Mouse (Mus musculus): ENCODE data around the gene Efcab11. TPM values are rescaled to one million over a fixed set of nuclear protein-coding genes. Genes with fewer than 3 reads are reported as not detected.

Gene Efcab11
- polyA plus RNA-seq, 1 experiment from 2014 or later = 13.1 TPM

- no peaks in the 10 kb centered on the region for H3K36me3 ChIP-seq (ENCODE audit: control insufficient read depth, insufficient read depth, low read length)
- 67% methylated on average over 6 of the region's 6 CpGs for WGBS (ENCODE audit: insufficient replicate concordance)
- H3K4me1 ChIP-seq (ENCODE audit: control insufficient read depth, insufficient read depth, low read length) = no peaks in the 10 kb centered on the region
- no peak overlapping the region for H3K4me3 ChIP-seq (ENCODE audit: low read depth, low read length)
- no peak overlapping the region for H3K9ac ChIP-seq (ENCODE audit: low read depth, low read length)
- H3K27ac ChIP-seq (ENCODE audit: low read depth, low read length) = no peak overlapping the region
- no peaks in the 10 kb centered on the region for H3K9me3 ChIP-seq (replicated peaks; ENCODE audit: control insufficient read depth, low read length)
- no peak overlapping the region for H3K4me2 ChIP-seq
- ATAC-seq (replicated peaks; ENCODE audit: insufficient number of reproducible peaks, low FRiP score, low TSS enrichment) = no peak
- no peaks in the 10 kb centered on the region for H3K27me3 ChIP-seq (ENCODE audit: control insufficient read depth, insufficient read depth, low read length)
Measured at GRCm38 (mm10) chr12:99738256-99738655, 146.0 kb downstream of the Efcab11 start.

- Histone ChIP-seq H3K4me2 (no peak overlapping the region), H3K27ac (ENCODE audit: low read depth, low read length) (no peak overlapping the region), H3K27me3 (ENCODE audit: control insufficient read depth, insufficient read depth, low read length) (no peaks in the 10 kb centered on the region), H3K36me3 (ENCODE audit: control insufficient read depth, insufficient read depth, low read length) (no peaks in the 10 kb centered on the region), H3K4me1 (ENCODE audit: control insufficient read depth, insufficient read depth, low read length) (no peaks in the 10 kb centered on the region), H3K9me3 (replicated peaks; ENCODE audit: control insufficient read depth, low read length) (no peaks in the 10 kb centered on the region), H3K4me3 (ENCODE audit: low read depth, low read length) (no peak overlapping the region), H3K9ac (ENCODE audit: low read depth, low read length) (no peak overlapping the region)
- 50% methylated on average over 3 of the region's 3 CpGs for WGBS (ENCODE audit: insufficient replicate concordance)
- ATAC-seq (replicated peaks; ENCODE audit: insufficient number of reproducible peaks, low FRiP score, low TSS enrichment) = no peak
Measured at GRCm38 (mm10) chr12:99736971-99737370, 147.3 kb downstream of the Efcab11 start.

GRCm38 (mm10) chr12:99735172-99735571 is 149.1 kb downstream of the Efcab11 start:
- 73% methylated on average over 10 of the region's 10 CpGs for WGBS (ENCODE audit: insufficient replicate concordance)

GRCm38 (mm10) chr12:99724206-99724605 is 160.0 kb downstream of the Efcab11 start:
- Histone ChIP-seq H3K36me3 (ENCODE audit: control insufficient read depth, insufficient read depth, low read length) (no peaks in the 10 kb centered on the region), H3K9ac (ENCODE audit: low read depth, low read length) (no peak overlapping the region), H3K4me1 (ENCODE audit: control insufficient read depth, insufficient read depth, low read length) (peaks cover 6% of the 10 kb centered on the region), H3K27me3 (ENCODE audit: control insufficient read depth, insufficient read depth, low read length) (no peaks in the 10 kb centered on the region), H3K27ac (ENCODE audit: low read depth, low read length) (no peak overlapping the region), H3K4me3 (ENCODE audit: low read depth, low read length) (no peak overlapping the region), H3K9me3 (replicated peaks; ENCODE audit: control insufficient read depth, low read length) (no peaks in the 10 kb centered on the region), H3K4me2 (no peak overlapping the region)
- ATAC-seq (replicated peaks; ENCODE audit: insufficient number of reproducible peaks, low FRiP score, low TSS enrichment) = no peak
- WGBS (ENCODE audit: insufficient replicate concordance) = 97% methylated on average over 12 of the region's 12 CpGs

More at GRCm38 (mm10) chr12:99735172-99735571, 149.1 kb downstream of the Efcab11 start:
- Histone ChIP-seq H3K9ac (ENCODE audit: low read depth, low read length) (no peak overlapping the region), H3K27me3 (ENCODE audit: control insufficient read depth, insufficient read depth, low read length) (no peaks in the 10 kb centered on the region), H3K36me3 (ENCODE audit: control insufficient read depth, insufficient read depth, low read length) (no peaks in the 10 kb centered on the region), H3K27ac (ENCODE audit: low read depth, low read length) (no peak overlapping the region), H3K9me3 (replicated peaks; ENCODE audit: control insufficient read depth, low read length) (no peaks in the 10 kb centered on the region), H3K4me3 (ENCODE audit: low read depth, low read length) (no peak overlapping the region), H3K4me2 (no peak overlapping the region), H3K4me1 (ENCODE audit: control insufficient read depth, insufficient read depth, low read length) (no peaks in the 10 kb centered on the region)
- ATAC-seq (replicated peaks; ENCODE audit: insufficient number of reproducible peaks, low FRiP score, low TSS enrichment) = no peak

- WGBS (ENCODE audit: insufficient replicate concordance) = 82% methylated on average over 8 of the region's 8 CpGs
- Histone ChIP-seq H3K4me3 (ENCODE audit: low read depth, low read length) (no peak overlapping the region), H3K9me3 (replicated peaks; ENCODE audit: control insufficient read depth, low read length) (no peaks in the 10 kb centered on the region), H3K36me3 (ENCODE audit: control insufficient read depth, insufficient read depth, low read length) (no peaks in the 10 kb centered on the region), H3K4me2 (no peak overlapping the region), H3K4me1 (ENCODE audit: control insufficient read depth, insufficient read depth, low read length) (peaks cover 6% of the 10 kb centered on the region), H3K27me3 (ENCODE audit: control insufficient read depth, insufficient read depth, low read length) (no peaks in the 10 kb centered on the region), H3K9ac (ENCODE audit: low read depth, low read length) (no peak overlapping the region), H3K27ac (ENCODE audit: low read depth, low read length) (no peak overlapping the region)
- ATAC-seq (replicated peaks; ENCODE audit: insufficient number of reproducible peaks, low FRiP score, low TSS enrichment) = no peak
Measured at GRCm38 (mm10) chr12:99723791-99724190, 160.4 kb downstream of the Efcab11 start.

- ATAC-seq (replicated peaks; ENCODE audit: insufficient number of reproducible peaks, low FRiP score, low TSS enrichment) = no peak
- H3K4me1 ChIP-seq (ENCODE audit: control insufficient read depth, insufficient read depth, low read length) = peaks cover 10% of the 10 kb centered on the region
- H3K4me2 ChIP-seq = no peak overlapping the region
- no peak overlapping the region for H3K9ac ChIP-seq (ENCODE audit: low read depth, low read length)
- H3K4me3 ChIP-seq (ENCODE audit: low read depth, low read length) = no peak overlapping the region
- 70% methylated on average over 10 of the region's 10 CpGs for WGBS (ENCODE audit: insufficient replicate concordance)
- H3K36me3 ChIP-seq (ENCODE audit: control insufficient read depth, insufficient read depth, low read length) = no peaks in the 10 kb centered on the region
- H3K9me3 ChIP-seq (replicated peaks; ENCODE audit: control insufficient read depth, low read length) = no peaks in the 10 kb centered on the region
- H3K27ac ChIP-seq (ENCODE audit: low read depth, low read length) = no peak overlapping the region
- no peaks in the 10 kb centered on the region for H3K27me3 ChIP-seq (ENCODE audit: control insufficient read depth, insufficient read depth, low read length)
Measured at GRCm38 (mm10) chr12:99721318-99721717, 162.9 kb downstream of the Efcab11 start.

GRCm38 (mm10) chr12:99719777-99720176 is 164.5 kb downstream of the Efcab11 start:
- Histone ChIP-seq H3K9ac (ENCODE audit: low read depth, low read length) (no peak overlapping the region), H3K27me3 (ENCODE audit: control insufficient read depth, insufficient read depth, low read length) (no peaks in the 10 kb centered on the region), H3K9me3 (replicated peaks; ENCODE audit: control insufficient read depth, low read length) (no peaks in the 10 kb centered on the region), H3K4me1 (ENCODE audit: control insufficient read depth, insufficient read depth, low read length) (peaks cover 25% of the 10 kb centered on the region), H3K36me3 (ENCODE audit: control insufficient read depth, insufficient read depth, low read length) (no peaks in the 10 kb centered on the region), H3K4me3 (ENCODE audit: low read depth, low read length) (no peak overlapping the region), H3K27ac (ENCODE audit: low read depth, low read length) (no peak overlapping the region), H3K4me2 (no peak overlapping the region)
- 79% methylated on average over 11 of the region's 11 CpGs for WGBS (ENCODE audit: insufficient replicate concordance)
- ATAC-seq (replicated peaks; ENCODE audit: insufficient number of reproducible peaks, low FRiP score, low TSS enrichment) = no peak

- no peak for ATAC-seq (replicated peaks; ENCODE audit: insufficient number of reproducible peaks, low FRiP score, low TSS enrichment)
- 90% methylated on average over 2 of the region's 2 CpGs for WGBS (ENCODE audit: insufficient replicate concordance)
- no peak overlapping the region for H3K4me3 ChIP-seq (ENCODE audit: low read depth, low read length)
- H3K27me3 ChIP-seq (ENCODE audit: control insufficient read depth, insufficient read depth, low read length) = no peaks in the 10 kb centered on the region
- no peaks in the 10 kb centered on the region for H3K9me3 ChIP-seq (replicated peaks; ENCODE audit: control insufficient read depth, low read length)
- peaks cover 26% of the 10 kb centered on the region for H3K4me1 ChIP-seq (ENCODE audit: control insufficient read depth, insufficient read depth, low read length)
- H3K4me2 ChIP-seq = no peak overlapping the region
- H3K36me3 ChIP-seq (ENCODE audit: control insufficient read depth, insufficient read depth, low read length) = no peaks in the 10 kb centered on the region
- H3K9ac ChIP-seq (ENCODE audit: low read depth, low read length) = no peak overlapping the region
- no peak overlapping the region for H3K27ac ChIP-seq (ENCODE audit: low read depth, low read length)
Measured at GRCm38 (mm10) chr12:99718161-99718560, 166.1 kb downstream of the Efcab11 start.

GRCm38 (mm10) chr12:99716038-99716610 is 168.1 kb downstream of the Efcab11 start:
- ATAC-seq (replicated peaks; ENCODE audit: insufficient number of reproducible peaks, low FRiP score, low TSS enrichment) = no peak

More at GRCm38 (mm10) chr12:99716038-99716610, 168.1 kb downstream of the Efcab11 start:
- Histone ChIP-seq H3K36me3 (ENCODE audit: control insufficient read depth, insufficient read depth, low read length) (no peaks in the 10 kb centered on the region), H3K27ac (ENCODE audit: low read depth, low read length) (peak overlapping the region; percentile 8; the same call in 1 of the 2 replicates), H3K4me3 (ENCODE audit: low read depth, low read length) (no peak overlapping the region), H3K4me1 (ENCODE audit: control insufficient read depth, insufficient read depth, low read length) (peaks cover 22% of the 10 kb centered on the region), H3K27me3 (ENCODE audit: control insufficient read depth, insufficient read depth, low read length) (no peaks in the 10 kb centered on the region), H3K9me3 (replicated peaks; ENCODE audit: control insufficient read depth, low read length) (no peaks in the 10 kb centered on the region), H3K9ac (ENCODE audit: low read depth, low read length) (no peak overlapping the region), H3K4me2 (no peak overlapping the region)
- WGBS (ENCODE audit: insufficient replicate concordance) = 49% methylated on average over 8 of the region's 8 CpGs

Data from heart, embryonic 11.5 days (tissue).